Mouse (Mus musculus) forebrain, embryonic 16.5 days (tissue): ENCODE measurements around the gene Gpx1. TPM values are rescaled to one million over a fixed set of nuclear protein-coding genes. Genes with fewer than 3 reads are reported as not detected.
A peak's percentile ranks its signal among the peaks of the same experiment; 100 is the strongest.
"Not testable (repeated sequence)": the region's sequence is repeated elsewhere in the genome, so short reads cannot be mapped to it uniquely, and the experiment has no call there.

Experiments
- ATAC-seq: fragments of 200-750 bp; cut with Nextera tagmentation; 2 replicates; pipeline ENCODE4 v1.8.0; 2017; ENCODE audit warnings: mild to moderate bottlenecking, moderate library complexity
- H3K27ac ChIP-seq: fragments of 300-500 bp; sonication (generic); 2 replicates; pipeline ENCODE4 v1.5.1; 2014; ENCODE audit warnings: low read length, control low read depth
- H3K27me3 ChIP-seq: fragments of 300-500 bp; sonication (generic); replicated peaks from 2 replicates; pipeline ENCODE4 v1.6.1; 2014; ENCODE audit warnings: low read length; ENCODE audit not compliant: control insufficient read depth, insufficient read depth
- H3K36me3 ChIP-seq: fragments of 300-500 bp; sonication (generic); 2 replicates; pipeline ENCODE4 v1.6.1; 2014; ENCODE audit not compliant: control insufficient read depth, insufficient read depth
- H3K4me1 ChIP-seq: fragments of 300-500 bp; sonication (generic); replicated peaks from 2 replicates; pipeline ENCODE4 v1.6.1; 2014; ENCODE audit warnings: low read length; ENCODE audit not compliant: control insufficient read depth, insufficient read depth
- H3K4me2 ChIP-seq: fragments of 300-500 bp; sonication (generic); 2 replicates; pipeline ENCODE4 v1.6.1; 2014; ENCODE audit warnings: mild to moderate bottlenecking, low read length, control low read depth
- H3K4me3 ChIP-seq: fragments of 300-500 bp; sonication (generic); replicated peaks from 2 replicates; pipeline ENCODE4 v1.5.1; 2014; ENCODE audit warnings: mild to moderate bottlenecking, low read length, control low read depth
- H3K9ac ChIP-seq: fragments of 300-500 bp; sonication (generic); replicated peaks from 2 replicates; pipeline ENCODE4 v1.6.1; 2014; ENCODE audit warnings: low read depth, low read length, control low read depth
- H3K9me3 ChIP-seq: fragments of 300-500 bp; sonication (generic); 2 replicates; pipeline ENCODE4 v1.6.1; 2016; ENCODE audit warnings: low read length; ENCODE audit not compliant: control insufficient read depth
- WGBS: fragments of 180-500 bp; shearing (Covaris S2); extraction: QIAGEN DNeasy Blood & Tissue Kit; methylation state at CpG from one replicate; pipeline ENCODE4 v1.1.7; 2014; 5-methylcytosine and 5-hydroxymethylcytosine counted together
- polyA plus RNA-seq: library from polyadenylated mRNA; unstranded; fragments of >200 nt; fragmentation: Nextera tagmentation; extraction: Ambion mirVana; gene quantifications from 2 replicates; pipeline ENCODE4 v1.2.1, GENCODE M21; 2015

The Gpx1 gene
- polyA plus RNA-seq, 1 experiment from 2014 or later: 369 TPM

GRCm38 (mm10) chr9:108305629-108306520, 32.8 kb upstream of the Gpx1 start, which contains the start of the genes Rhoa and Tcta:
TSS of gene Rhoa (plus strand) at chr9:108306129.
TSS of gene Tcta (minus strand) at chr9:108306160.
- Histone ChIP-seq H3K9ac (peak within 1 kb of the TSS; percentile 93), H3K36me3 (peaks cover 4% of the 10 kb centered on the region; the same call in 1 of the 2 replicates), H3K27ac (peak within 1 kb of the TSS; percentile 99), H3K4me2 (peak within 1 kb of the TSS; percentile 91), H3K27me3 (no peaks in the 10 kb centered on the region), H3K4me3 (peak within 1 kb of the TSS; percentile 96), H3K9me3 (no peaks in the 10 kb centered on the region), H3K4me1 (peaks cover 29% of the 10 kb centered on the region)
- WGBS: under 1% methylated on average over 74 of the region's 81 CpGs
- peak; percentile 98 for ATAC-seq

GRCm38 (mm10) chr9:108306571-108306980, 32.1 kb upstream of the Gpx1 start:
- Histone ChIP-seq H3K27ac (peak overlapping the region; percentile 99), H3K4me1 (peaks cover 33% of the 10 kb centered on the region), H3K4me3 (peak overlapping the region; percentile 96), H3K9ac (peak overlapping the region; percentile 93), H3K36me3 (peaks cover 4% of the 10 kb centered on the region; the same call in 1 of the 2 replicates), H3K4me2 (peak overlapping the region; percentile 60), H3K9me3 (no peaks in the 10 kb centered on the region), H3K27me3 (no peaks in the 10 kb centered on the region)
- WGBS: under 1% methylated on average over 36 of the region's 51 CpGs
- ATAC-seq: peak; percentile 63

GRCm38 (mm10) chr9:108307021-108307807, 31.5 kb upstream of the Gpx1 start:
- WGBS: 23% methylated on average over 12 of the region's 12 CpGs
- Histone ChIP-seq H3K9ac (peak overlapping the region; percentile 93), H3K4me2 (peak overlapping the region; percentile 60), H3K27ac (peak overlapping the region; percentile 99), H3K27me3 (no peaks in the 10 kb centered on the region), H3K4me1 (peaks cover 36% of the 10 kb centered on the region), H3K4me3 (peak overlapping the region; percentile 96), H3K36me3 (peaks cover 4% of the 10 kb centered on the region; the same call in 1 of the 2 replicates), H3K9me3 (no peaks in the 10 kb centered on the region)
- no peak for ATAC-seq

GRCm38 (mm10) chr9:108308141-108308540, 30.6 kb upstream of the Gpx1 start:
- Histone ChIP-seq H3K9ac (no peak overlapping the region), H3K4me2 (peak overlapping the region; percentile 60), H3K27ac (no peak overlapping the region), H3K36me3 (no peaks in the 10 kb centered on the region), H3K9me3 (no peaks in the 10 kb centered on the region), H3K4me3 (peak overlapping the region; percentile 35), H3K4me1 (peaks cover 36% of the 10 kb centered on the region), H3K27me3 (no peaks in the 10 kb centered on the region)
- 54% methylated on average over 2 of the region's 2 CpGs for WGBS
- no peak for ATAC-seq

GRCm38 (mm10) chr9:108317572-108317971, 21.1 kb upstream of the Gpx1 start:
- Histone ChIP-seq H3K4me1 (no peaks in the 10 kb centered on the region), H3K27me3 (no peaks in the 10 kb centered on the region), H3K36me3 (no peaks in the 10 kb centered on the region), H3K9ac (no peak overlapping the region), H3K4me2 (no peak overlapping the region), H3K9me3 (no peaks in the 10 kb centered on the region), H3K4me3 (no peak overlapping the region), H3K27ac (no peak overlapping the region)
- no peak for ATAC-seq
- 96% methylated on average over 3 of the region's 3 CpGs for WGBS

- WGBS: 67% methylated on average over 2 of the region's 2 CpGs
- Histone ChIP-seq H3K4me2 (no peak overlapping the region), H3K9me3 (no peaks in the 10 kb centered on the region), H3K27me3 (no peaks in the 10 kb centered on the region), H3K4me3 (no peak overlapping the region), H3K4me1 (no peaks in the 10 kb centered on the region), H3K9ac (no peak overlapping the region), H3K27ac (no peak overlapping the region), H3K36me3 (no peaks in the 10 kb centered on the region)
- no peak for ATAC-seq
These were observed 20.2 kb upstream of the Gpx1 start for GRCm38 (mm10) chr9:108318462-108318861.

- 92% methylated on average over 7 of the region's 7 CpGs for WGBS
- not testable (repeated sequence) for ATAC-seq
These were observed 16.6 kb upstream of the Gpx1 start for GRCm38 (mm10) chr9:108322054-108322453.

GRCm38 (mm10) chr9:108324784-108325183, 13.9 kb upstream of the Gpx1 start:
- H3K36me3 ChIP-seq: peaks cover 8% of the 10 kb centered on the region
- WGBS: 95% methylated on average over 1 of the region's 1 CpGs
- H3K9ac ChIP-seq: no peak overlapping the region
- H3K27ac ChIP-seq: no peak overlapping the region
- H3K9me3 ChIP-seq: no peaks in the 10 kb centered on the region
- H3K4me2 ChIP-seq: no peak overlapping the region
- no peaks in the 10 kb centered on the region for H3K27me3 ChIP-seq
- no peaks in the 10 kb centered on the region for H3K4me1 ChIP-seq
- no peak overlapping the region for H3K4me3 ChIP-seq
- ATAC-seq: no peak

More at GRCm38 (mm10) chr9:108322054-108322453, 16.6 kb upstream of the Gpx1 start:
- H3K9me3 ChIP-seq, H3K4me1 ChIP-seq, H3K27ac ChIP-seq, H3K4me2 ChIP-seq, H3K27me3 ChIP-seq, H3K9ac ChIP-seq, H3K36me3 ChIP-seq, H3K4me3 ChIP-seq: not testable (repeated sequence)

- WGBS: 95% methylated on average over 2 of the region's 2 CpGs
- H3K9ac ChIP-seq: no peak overlapping the region
- H3K4me1 ChIP-seq: no peaks in the 10 kb centered on the region
- no peak for ATAC-seq
- H3K27ac ChIP-seq: no peak overlapping the region
- no peaks in the 10 kb centered on the region for H3K27me3 ChIP-seq
- no peak overlapping the region for H3K4me3 ChIP-seq
- peaks cover 9% of the 10 kb centered on the region for H3K36me3 ChIP-seq
- no peak overlapping the region for H3K4me2 ChIP-seq
- no peaks in the 10 kb centered on the region for H3K9me3 ChIP-seq
These were observed 12.9 kb upstream of the Gpx1 start for GRCm38 (mm10) chr9:108325811-108326210.
